Mouse (Mus musculus): ENCODE data around the gene Nim1k.

- TF ChIP-seq GATA1 (IDR thresholded peaks at IDR 0.05; ENCODE audit: borderline replicate concordance, low read length) (no peak), FLI1 (IDR thresholded peaks at IDR 0.05; ENCODE audit: low read length) (no peak)
Measured at GRCm38 (mm10) chr13:119695676-119696075, 60.0 kb downstream of the Nim1k start.
